Mouse (Mus musculus): ENCODE results near the gene Cyb5d1. TPM values are rescaled to one million over a fixed set of nuclear protein-coding genes. Genes with fewer than 3 reads are reported as not detected.

Gene Cyb5d1
- polyA plus RNA-seq, 1 experiment from 2014 or later, result 31.1 TPM

DNA sequence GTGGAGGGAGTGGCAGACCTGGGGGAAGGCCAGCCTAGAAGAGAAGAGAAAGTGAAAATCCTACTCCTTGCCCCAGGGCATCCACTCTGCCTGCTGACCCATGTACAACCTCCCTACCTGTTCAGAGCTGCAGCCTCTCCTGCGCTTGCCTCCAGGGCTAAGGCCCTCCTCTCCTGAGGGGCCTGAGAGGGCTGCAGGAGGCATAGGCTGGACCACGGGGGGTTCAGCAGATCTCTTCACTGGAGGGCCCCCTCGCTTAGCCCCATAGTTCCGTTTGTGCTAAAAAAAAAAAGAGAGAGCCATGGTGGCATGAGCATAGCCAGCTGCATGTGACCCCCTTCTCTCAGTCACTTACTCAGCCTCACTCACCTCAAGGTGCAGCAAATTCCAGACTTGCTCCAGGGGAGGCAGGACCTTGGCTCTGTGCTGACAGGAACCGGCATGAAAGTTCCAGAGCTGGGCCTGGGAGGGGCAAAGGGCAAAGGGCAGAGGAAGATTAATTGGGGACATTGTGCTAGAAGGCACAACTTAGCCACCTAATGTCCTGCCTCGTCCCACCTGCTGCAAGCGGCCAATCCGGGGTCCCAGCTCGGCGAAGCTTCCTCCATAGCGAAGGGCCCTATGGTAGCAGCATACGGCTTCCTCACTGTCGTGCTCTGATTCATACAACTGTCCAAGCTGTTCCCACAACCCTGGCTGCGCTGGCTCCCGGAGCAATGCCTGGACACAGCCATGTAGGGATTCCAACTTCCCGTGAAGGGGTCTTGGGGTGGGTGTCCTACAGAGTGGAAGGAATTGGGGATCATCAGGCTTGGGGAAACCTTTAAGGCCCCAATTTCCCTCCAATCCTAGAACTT lies 11.7 kb upstream of the Cyb5d1 start:
- H3K9ac ChIP-seq (ENCODE audit: low read length), result no peak overlapping the region
- H3K36me3 ChIP-seq (ENCODE audit: control insufficient read depth, insufficient read depth, low read length), result peaks cover 66% of the 10 kb centered on the region
- H3K4me3 ChIP-seq (ENCODE audit: low read depth, low read length), result no peak overlapping the region
- 87% methylated on average over 16 of the region's 16 CpGs for WGBS
- peaks cover 9% of the 10 kb centered on the region for H3K4me1 ChIP-seq (ENCODE audit: control insufficient read depth, insufficient read depth, low read length)
- DNase-seq (ENCODE audit: low spot score), result no peak
- no peak for ATAC-seq
- no peaks in the 10 kb centered on the region for H3K27me3 ChIP-seq (replicated peaks; ENCODE audit: control insufficient read depth, insufficient read depth, low read length)
- no peak overlapping the region for H3K27ac ChIP-seq (ENCODE audit: low read depth, low read length)
- H3K9me3 ChIP-seq (replicated peaks; ENCODE audit: control insufficient read depth, low read length), result no peaks in the 10 kb centered on the region
- H3K4me2 ChIP-seq (ENCODE audit: low read length), result no peak overlapping the region

DNA sequence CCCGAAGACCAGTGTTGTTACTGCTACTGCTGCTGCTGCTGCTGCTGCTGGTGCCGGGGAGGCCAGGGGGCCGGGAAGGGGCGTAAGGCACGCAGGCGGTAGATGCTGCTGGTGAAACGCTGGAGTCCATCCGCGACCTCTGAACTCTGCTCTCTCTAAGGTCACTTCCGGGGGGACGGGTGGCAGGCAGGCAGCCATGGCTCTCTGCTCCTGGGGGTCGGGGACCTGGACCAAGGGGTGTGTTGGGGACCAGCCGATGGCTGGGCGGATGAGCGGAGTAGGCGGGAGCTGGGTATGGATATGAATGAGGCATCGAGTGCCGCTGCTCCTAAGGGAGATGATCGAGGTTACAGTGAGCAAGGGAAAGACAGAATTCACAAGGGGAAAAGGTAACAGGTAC lies 10.9 kb upstream of the Cyb5d1 start:
- WGBS, result 93% methylated on average over 19 of the region's 19 CpGs
- Histone ChIP-seq H3K4me1 (ENCODE audit: control insufficient read depth, insufficient read depth, low read length) (peaks cover 6% of the 10 kb centered on the region; the same call in 1 of the 2 replicates), H3K27ac (ENCODE audit: low read depth, low read length) (no peak overlapping the region), H3K27me3 (replicated peaks; ENCODE audit: control insufficient read depth, insufficient read depth, low read length) (no peaks in the 10 kb centered on the region), H3K4me2 (ENCODE audit: low read length) (no peak overlapping the region), H3K9me3 (replicated peaks; ENCODE audit: control insufficient read depth, low read length) (no peaks in the 10 kb centered on the region), H3K9ac (ENCODE audit: low read length) (no peak overlapping the region), H3K36me3 (ENCODE audit: control insufficient read depth, insufficient read depth, low read length) (peaks cover 70% of the 10 kb centered on the region), H3K4me3 (ENCODE audit: low read depth, low read length) (no peak overlapping the region)
- DNase-seq (ENCODE audit: low spot score) (no peak), ATAC-seq (no peak)

DNA sequence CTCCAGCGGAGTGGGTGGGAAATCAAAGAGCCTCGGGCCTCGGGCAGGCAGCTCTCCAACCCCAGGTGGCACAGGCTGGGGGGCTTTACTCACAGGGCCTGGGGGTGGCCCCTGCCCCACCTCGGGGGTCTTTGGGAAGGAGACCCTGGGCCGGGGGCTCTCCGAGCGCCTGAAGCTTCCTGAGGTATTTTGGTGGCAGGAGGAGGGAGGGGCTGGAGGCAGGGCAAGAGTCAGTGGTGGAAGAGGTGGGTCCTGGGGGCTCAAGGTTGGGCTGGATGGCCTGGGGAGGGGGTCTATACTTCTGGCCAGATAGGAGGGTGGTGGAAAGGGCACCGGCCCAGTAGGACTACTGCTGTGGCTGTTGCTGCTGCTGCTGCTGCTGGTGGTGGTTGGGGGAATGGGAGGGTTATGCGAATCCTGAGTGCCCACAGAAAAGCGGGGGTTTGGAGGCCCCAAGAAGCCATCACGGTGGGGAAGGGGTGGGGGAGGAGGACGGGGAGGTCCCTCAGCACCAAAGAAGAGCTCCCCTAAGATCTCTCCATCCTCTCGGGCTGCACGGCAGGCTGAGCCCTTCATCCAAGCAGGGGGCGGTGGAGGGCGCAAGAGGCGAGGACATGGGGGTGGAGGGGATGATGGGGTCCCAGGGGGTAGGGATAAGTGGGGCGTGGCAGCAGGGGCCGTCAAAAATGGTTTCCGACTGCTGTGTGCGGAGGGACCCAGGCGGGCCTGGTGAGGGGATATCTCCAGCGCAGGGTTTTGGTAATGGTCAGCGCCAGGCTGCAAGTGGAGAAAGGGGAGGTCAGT lies 10.2 kb upstream of the Cyb5d1 start:
- Histone ChIP-seq H3K36me3 (ENCODE audit: control insufficient read depth, insufficient read depth, low read length) (peaks cover 76% of the 10 kb centered on the region), H3K4me2 (ENCODE audit: low read length) (no peak overlapping the region), H3K9me3 (replicated peaks; ENCODE audit: control insufficient read depth, low read length) (no peaks in the 10 kb centered on the region), H3K27ac (ENCODE audit: low read depth, low read length) (no peak overlapping the region), H3K4me1 (ENCODE audit: control insufficient read depth, insufficient read depth, low read length) (peaks cover 6% of the 10 kb centered on the region; the same call in 1 of the 2 replicates), H3K9ac (ENCODE audit: low read length) (no peak overlapping the region), H3K4me3 (ENCODE audit: low read depth, low read length) (no peak overlapping the region), H3K27me3 (replicated peaks; ENCODE audit: control insufficient read depth, insufficient read depth, low read length) (0 out of 2 replicates have a peak, but pooled peaks cover 1% of the 10 kb centered on the region)
- ATAC-seq, result no peak
- WGBS, result 93% methylated on average over 23 of the region's 24 CpGs
- no peak for DNase-seq (ENCODE audit: low spot score)

DNA sequence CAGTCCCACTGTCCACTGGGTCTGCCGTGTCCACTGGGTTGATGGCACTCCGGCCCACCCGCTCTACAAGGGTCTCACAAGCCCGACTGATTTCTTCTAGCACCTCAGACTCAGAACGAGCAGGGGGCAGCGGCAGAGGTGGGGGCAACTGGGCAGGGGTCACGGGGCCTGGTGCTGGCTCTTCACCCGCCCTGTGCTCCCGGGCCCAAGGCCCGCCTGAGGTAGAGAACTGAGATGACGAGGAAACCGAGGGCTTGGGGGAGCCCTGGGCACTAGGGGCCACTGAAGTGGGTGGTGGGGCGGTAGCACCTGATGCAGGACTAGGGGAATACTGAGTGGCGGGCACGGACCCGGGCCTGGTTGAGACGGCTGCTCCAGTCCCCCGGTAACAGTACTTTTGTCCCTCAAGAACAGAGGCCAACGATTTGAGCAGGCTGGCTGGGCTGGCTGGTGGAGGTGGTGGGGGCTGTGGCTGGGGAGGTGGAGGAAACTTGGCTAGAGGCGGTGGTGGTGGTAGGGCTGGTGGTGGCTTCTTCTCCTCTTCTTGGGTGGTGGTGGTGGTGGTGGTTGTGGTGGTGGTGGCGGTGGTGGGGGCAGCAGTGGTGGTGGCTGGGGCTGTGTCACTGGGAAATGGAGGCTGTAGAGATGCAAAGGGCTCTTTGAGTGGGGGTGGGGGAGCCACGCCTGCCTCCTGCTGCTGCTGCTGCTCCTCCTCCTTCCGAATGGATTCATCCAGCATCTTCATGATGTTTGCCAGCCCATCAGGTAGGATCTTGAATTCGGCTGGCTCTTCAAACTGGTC lies 9.4 kb upstream of the Cyb5d1 start:
- H3K27ac ChIP-seq (ENCODE audit: low read depth, low read length), result no peak overlapping the region
- no peak overlapping the region for H3K4me2 ChIP-seq (ENCODE audit: low read length)
- 91% methylated on average over 21 of the region's 24 CpGs for WGBS
- no peak overlapping the region for H3K9ac ChIP-seq (ENCODE audit: low read length)
- 0 out of 2 replicates have a peak, but pooled peaks cover 4% of the 10 kb centered on the region for H3K27me3 ChIP-seq (replicated peaks; ENCODE audit: control insufficient read depth, insufficient read depth, low read length)
- peaks cover 6% of the 10 kb centered on the region; the same call in 1 of the 2 replicates for H3K4me1 ChIP-seq (ENCODE audit: control insufficient read depth, insufficient read depth, low read length)
- H3K36me3 ChIP-seq (ENCODE audit: control insufficient read depth, insufficient read depth, low read length), result peaks cover 84% of the 10 kb centered on the region
- ATAC-seq (no peak), DNase-seq (ENCODE audit: low spot score) (no peak)
- no peaks in the 10 kb centered on the region for H3K9me3 ChIP-seq (replicated peaks; ENCODE audit: control insufficient read depth, low read length)
- no peak overlapping the region for H3K4me3 ChIP-seq (ENCODE audit: low read depth, low read length)

DNA sequence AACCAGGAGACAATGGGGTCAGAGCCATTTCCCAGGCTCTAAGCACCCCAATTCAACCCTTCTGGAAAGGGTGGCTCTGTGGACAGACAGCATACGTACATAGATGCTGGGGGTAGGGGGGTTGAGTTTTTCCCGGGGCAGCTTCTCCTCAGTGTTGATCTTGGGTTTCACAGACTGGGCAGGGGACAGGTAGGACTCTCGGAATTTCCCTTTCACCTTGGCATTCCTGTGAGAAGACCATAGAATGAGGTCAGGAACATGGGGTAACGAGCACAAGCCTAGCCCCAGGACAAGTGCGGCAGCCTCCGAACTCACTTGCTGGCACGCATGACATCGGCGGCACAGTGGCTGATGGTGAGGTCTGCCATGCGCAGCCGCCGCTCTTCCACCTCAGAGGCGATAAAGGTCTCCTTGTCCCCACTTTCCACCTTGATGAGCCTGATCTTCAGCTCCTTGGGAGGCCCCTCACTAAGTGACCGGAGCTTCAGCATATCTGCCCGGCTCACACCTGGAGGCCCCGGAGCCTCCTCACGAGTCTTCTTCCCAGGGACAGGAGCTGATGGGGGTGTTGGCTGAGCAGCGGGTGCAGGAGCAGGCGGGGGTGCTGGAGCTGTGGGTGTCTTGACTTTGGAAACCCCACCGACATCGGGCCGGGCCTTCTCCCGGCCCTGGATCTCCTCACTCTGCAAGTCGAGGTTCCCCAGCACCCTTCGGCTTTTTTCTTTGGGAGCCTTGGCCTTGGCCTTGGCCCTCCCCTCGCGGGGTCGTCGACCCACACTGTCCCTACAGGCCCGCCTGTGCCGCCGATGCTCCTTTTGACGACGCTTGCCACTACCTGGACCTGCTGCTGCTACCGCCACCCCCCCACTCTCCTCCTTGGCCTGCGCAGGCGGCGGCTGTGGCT lies 8.5 kb upstream of the Cyb5d1 start:
- Histone ChIP-seq H3K4me3 (ENCODE audit: low read depth, low read length) (no peak overlapping the region), H3K4me1 (ENCODE audit: control insufficient read depth, insufficient read depth, low read length) (peaks cover 6% of the 10 kb centered on the region; the same call in 1 of the 2 replicates), H3K27ac (ENCODE audit: low read depth, low read length) (no peak overlapping the region), H3K9ac (ENCODE audit: low read length) (no peak overlapping the region), H3K27me3 (replicated peaks; ENCODE audit: control insufficient read depth, insufficient read depth, low read length) (0 out of 2 replicates have a peak, but pooled peaks cover 4% of the 10 kb centered on the region), H3K9me3 (replicated peaks; ENCODE audit: control insufficient read depth, low read length) (no peaks in the 10 kb centered on the region), H3K4me2 (ENCODE audit: low read length) (no peak overlapping the region), H3K36me3 (ENCODE audit: control insufficient read depth, insufficient read depth, low read length) (peaks cover 92% of the 10 kb centered on the region)
- 89% methylated on average over 38 of the region's 38 CpGs for WGBS
- DNase-seq (ENCODE audit: low spot score), result no peak
- no peak for ATAC-seq

DNA sequence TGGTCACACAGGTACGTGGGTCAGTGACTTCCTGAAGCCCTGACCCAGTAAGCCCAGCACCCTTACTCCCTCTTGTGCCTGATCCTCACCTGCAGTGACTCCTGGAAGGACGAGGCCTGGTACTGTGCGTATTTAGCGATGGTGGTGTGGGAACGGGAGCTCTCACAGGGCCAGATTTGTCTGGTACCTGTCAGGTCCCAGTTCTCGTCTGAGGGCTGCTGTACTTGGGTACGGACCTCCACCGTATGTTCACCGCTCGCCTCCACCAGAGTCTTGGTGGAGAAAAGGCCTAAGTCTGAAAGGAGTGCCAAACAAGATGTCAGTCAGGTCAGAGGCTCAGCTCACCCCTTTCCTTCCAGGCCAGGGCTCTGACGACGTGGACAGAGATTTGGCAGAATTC lies 6.6 kb upstream of the Cyb5d1 start:
- 84% methylated on average over 12 of the region's 12 CpGs for WGBS
- no peak overlapping the region for H3K27ac ChIP-seq (ENCODE audit: low read depth, low read length)
- H3K36me3 ChIP-seq (ENCODE audit: control insufficient read depth, insufficient read depth, low read length), result peaks cover 89% of the 10 kb centered on the region
- no peaks in the 10 kb centered on the region for H3K9me3 ChIP-seq (replicated peaks; ENCODE audit: control insufficient read depth, low read length)
- H3K9ac ChIP-seq (ENCODE audit: low read length), result no peak overlapping the region
- DNase-seq (ENCODE audit: low spot score) (no peak), ATAC-seq (no peak)
- 0 out of 2 replicates have a peak, but pooled peaks cover 4% of the 10 kb centered on the region for H3K27me3 ChIP-seq (replicated peaks; ENCODE audit: control insufficient read depth, insufficient read depth, low read length)
- no peak overlapping the region for H3K4me2 ChIP-seq (ENCODE audit: low read length)
- H3K4me1 ChIP-seq (ENCODE audit: control insufficient read depth, insufficient read depth, low read length), result no peaks in the 10 kb centered on the region; the same call in 1 of the 2 replicates
- no peak overlapping the region for H3K4me3 ChIP-seq (ENCODE audit: low read depth, low read length)

DNA sequence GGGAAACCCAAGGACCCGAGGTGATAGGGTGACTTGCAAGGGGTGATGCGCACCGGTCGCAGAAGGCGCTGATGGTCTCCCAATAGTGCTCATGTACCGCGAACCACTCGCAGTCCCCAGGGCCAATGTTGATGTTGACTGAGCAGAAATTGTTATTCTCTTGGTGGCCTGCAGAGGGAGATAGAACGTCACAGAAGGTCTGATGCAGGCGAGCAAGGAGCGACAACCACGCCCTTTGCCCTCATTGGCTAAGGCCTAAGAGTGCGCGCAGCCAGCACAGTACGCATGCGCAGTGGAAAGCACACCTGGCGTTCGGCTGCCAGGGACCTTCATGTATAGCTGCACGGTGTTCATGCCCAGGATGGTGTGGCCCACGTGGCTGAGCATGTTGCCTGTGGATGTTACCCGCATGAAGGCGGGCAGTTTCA lies 5.8 kb upstream of the Cyb5d1 start:
- H3K4me1 ChIP-seq (ENCODE audit: control insufficient read depth, insufficient read depth, low read length), result peaks cover 6% of the 10 kb centered on the region; the same call in 1 of the 2 replicates
- peak; percentile 71 for ATAC-seq
- 12% methylated on average over 22 of the region's 22 CpGs for WGBS
- H3K9me3 ChIP-seq (replicated peaks; ENCODE audit: control insufficient read depth, low read length), result no peaks in the 10 kb centered on the region
- no peak overlapping the region for H3K4me2 ChIP-seq (ENCODE audit: low read length)
- 0 out of 2 replicates have a peak, but pooled peaks cover 4% of the 10 kb centered on the region for H3K27me3 ChIP-seq (replicated peaks; ENCODE audit: control insufficient read depth, insufficient read depth, low read length)
- H3K9ac ChIP-seq (ENCODE audit: low read length), result no peak overlapping the region
- no peak overlapping the region for H3K4me3 ChIP-seq (ENCODE audit: low read depth, low read length)
- peaks cover 81% of the 10 kb centered on the region for H3K36me3 ChIP-seq (ENCODE audit: control insufficient read depth, insufficient read depth, low read length)
- DNase-seq (ENCODE audit: low spot score), result peak; percentile 96
- no peak overlapping the region for H3K27ac ChIP-seq (ENCODE audit: low read depth, low read length)
